Mouse (Mus musculus): ENCODE measurements around the gene Epha3.
A peak's percentile ranks its signal among the peaks of the same experiment; 100 is the strongest.

Epha3 gene

DNA sequence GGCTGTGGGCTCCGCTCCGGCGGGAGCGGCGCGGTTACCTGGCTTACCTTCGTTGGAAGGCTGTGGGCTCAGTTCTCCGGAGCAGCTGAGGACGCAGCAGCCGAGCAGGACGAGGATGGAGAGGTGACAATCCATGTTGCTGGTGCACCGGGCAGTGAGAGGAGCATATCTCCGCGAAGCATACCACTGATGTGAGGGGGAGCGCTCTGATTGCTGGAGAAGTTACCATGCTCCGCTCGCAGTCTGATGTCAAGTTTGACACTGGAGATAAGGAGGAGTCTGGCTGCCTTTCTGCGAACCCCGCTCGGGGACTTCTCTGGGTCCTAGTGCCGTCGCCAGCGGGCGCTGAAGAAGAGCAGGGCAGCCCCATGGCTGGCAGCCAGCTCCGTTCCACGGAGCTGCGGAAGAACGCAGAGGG lies at the start of gene Epha3:
Gene Epha3, minus strand, starts transcription at position 263 of the 418 bp plus-strand sequence.
- no peak for DNase-seq (ENCODE audit: low read depth, low spot score)

DNA sequence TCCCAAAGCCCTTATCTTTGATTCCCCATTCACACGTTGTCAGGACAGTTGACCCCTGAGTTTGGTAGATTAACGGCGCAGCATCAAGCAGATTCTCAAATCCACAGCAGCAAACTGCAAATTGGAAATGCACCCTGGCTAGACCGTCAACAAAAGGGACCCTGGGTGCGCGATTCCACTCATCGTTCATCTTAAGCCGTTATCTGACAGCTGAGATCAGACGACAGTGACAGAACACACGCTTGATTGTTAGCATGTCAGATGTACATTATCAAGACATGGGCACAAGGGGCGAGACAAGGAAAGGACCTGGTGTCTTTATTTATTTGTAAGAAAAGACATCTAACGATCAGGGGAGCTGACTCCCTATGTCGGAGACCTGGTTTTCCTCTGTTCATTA lies 39.5 kb upstream of the Epha3 start:
- DNase-seq (ENCODE audit: low read depth, low spot score), result no peak

DNA sequence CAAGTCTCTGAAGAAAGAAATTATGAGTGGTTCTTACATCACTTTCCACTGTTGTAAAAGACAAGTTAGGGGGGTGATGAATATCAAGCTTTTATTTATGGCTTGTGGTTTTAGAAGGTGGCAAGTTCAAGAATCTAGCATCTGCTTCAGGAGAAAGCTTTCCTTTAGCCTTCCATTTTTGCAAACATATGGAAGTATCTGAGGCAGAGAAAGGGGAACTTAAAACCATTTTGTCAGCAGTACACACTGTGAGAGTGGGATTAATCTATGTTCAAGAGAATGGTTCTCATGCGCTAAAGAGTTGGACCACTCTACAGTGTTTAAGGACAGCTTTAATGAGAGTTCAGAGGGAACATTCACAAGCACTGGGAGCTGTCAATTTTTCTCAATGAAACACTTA lies 17.2 kb upstream of the Epha3 start:
- DNase-seq (ENCODE audit: low read depth, low spot score), result no peak

DNA sequence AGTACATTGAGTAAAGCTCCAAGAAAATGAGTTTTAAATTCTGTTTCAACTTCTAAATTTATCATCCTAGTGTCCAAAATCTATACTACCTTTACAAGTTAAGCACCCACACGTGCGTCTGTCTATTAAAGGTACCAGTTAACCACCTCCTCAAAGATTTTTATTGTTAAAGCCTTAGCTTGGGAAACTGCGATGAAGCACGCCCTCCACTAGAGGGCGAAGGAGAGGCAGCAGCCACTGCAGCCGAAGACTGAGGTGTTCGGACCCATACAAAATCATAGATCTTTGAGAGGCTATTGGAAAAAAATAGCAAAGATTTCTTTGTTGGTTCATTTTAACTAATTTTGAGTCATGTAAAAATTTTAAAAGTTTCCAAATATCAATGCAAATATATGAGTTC lies 8.3 kb upstream of the Epha3 start:
- DNase-seq (ENCODE audit: low read depth, low spot score), result peak; percentile 48

DNA sequence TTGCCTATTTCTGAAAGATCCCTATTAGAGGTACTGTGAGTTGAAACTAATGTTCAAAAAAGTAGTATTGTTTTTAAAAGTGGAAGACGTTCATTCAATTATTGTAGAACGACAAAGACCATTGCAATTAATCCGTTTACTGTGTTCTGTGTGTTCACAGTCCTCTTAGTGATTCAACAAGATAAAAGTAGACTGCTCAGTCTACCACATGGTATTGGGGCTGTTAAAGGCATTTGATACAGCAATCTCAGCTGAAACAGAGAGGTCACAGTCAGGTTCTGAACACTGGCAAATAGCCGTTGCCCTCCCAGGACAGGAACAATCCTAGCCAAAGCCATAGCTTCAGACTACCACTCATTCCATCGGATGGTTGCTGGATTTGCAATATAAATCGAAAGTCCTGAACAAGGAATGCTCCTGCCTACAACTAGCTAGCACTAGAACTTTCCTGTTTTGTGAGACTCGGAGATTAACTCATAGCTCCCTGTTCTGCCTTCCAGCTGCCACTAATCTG lies 545 bp upstream of the Epha3 start:
- DNase-seq (ENCODE audit: low read depth, low spot score), result no peak

DNA sequence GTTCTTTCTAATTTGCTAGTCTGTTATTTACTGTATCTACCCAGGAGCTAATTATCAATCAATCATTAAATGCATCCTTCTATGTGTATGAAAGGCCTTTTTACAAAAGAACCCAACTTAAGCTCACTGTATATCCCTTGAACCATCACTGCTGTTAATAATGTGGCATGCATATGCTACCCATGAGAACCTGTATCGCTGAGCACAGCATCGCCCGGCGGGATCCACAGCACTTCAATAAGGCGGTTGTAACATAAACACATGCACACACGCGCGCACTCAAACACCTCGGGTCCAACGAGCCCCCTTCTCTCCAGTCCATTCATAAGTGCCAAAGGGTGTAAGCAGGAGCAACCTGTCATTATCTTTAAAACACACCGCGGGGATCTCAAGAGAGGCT lies 794 bp downstream of the Epha3 start:
- DNase-seq (ENCODE audit: low read depth, low spot score), result no peak

DNA sequence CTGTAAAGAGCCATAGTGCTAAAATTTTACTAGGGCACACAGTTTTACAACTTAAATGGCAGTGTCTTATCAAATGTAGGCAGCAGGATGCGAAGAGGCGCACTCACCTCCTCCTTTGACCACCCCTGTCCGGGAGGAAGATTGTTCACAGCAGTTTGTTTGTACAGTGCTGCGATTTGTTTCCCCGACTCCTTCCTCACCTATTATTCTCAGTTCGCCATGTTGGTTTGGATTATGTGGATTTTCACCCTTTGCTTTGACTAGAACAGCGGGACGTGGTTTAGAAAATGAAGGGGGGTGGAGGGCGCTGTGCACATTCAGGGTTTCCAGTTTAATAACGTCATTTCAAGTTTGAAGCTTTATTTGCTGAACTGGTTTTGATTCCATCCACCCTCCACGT lies 6.4 kb downstream of the Epha3 start:
- no peak for DNase-seq (ENCODE audit: low read depth, low spot score)

DNA sequence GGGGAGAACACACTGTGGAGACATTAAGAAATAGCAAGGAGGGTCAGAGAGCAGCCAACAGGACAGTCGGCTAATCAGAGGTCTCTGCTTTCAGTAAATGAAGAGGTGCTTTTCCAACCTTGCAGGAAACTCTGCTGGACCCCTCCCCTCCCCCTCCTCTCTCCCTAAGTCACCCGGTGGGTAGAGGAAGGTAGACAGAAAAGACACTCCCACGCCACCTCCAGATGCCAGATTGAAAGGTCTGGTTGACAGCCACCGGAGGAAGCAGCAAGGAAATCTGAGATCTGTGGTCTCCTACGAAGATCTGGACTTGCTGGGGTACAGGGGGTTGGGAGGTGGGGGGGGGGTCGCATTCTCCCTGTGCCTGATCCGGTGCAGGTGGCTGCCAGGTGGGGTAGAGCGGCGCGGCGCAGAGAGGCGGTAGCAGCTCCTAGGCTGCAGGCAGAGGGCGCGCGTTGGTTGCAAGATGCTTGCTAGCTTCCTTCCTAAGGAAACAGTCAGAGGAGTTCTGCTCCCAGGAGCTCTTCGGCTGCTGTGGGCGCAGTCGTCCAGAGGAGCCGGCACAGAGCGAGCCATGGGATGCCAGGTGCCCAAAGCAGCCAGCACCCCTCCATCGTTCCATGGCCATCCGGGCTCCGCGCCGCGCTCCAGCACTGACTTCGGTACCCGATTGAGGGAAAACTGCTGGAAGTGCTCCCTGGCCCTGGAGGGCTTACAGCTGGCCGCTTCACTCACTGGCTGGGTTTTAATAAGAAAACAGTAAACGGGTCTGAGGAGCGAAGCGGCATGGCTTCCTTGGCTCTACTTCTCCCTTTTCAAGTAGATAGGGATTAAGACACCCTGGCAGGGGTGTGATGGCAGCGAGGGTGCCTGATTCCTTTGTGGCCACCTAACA lies 7.1 kb downstream of the Epha3 start:
- no peak for DNase-seq (ENCODE audit: low read depth, low spot score)

DNA sequence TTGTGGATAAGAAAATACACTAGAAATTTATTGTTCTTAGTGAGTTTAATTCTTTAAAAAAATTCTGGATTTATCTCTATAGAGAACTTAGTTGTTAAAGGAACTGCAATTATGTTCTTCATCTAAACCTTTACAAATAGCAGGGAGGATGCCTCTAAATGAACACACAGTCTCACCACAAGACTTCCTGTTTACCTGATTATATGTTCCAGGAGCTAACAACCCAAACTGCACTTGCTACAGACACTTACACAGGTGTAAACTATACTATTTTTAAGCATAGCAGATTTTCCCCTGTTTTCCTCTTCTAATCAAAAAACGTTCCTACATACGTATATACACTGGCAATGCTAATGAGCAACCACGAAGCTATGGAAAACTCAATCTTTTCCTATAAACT lies 13.7 kb downstream of the Epha3 start:
- DNase-seq (ENCODE audit: low read depth, low spot score), result no peak

DNA sequence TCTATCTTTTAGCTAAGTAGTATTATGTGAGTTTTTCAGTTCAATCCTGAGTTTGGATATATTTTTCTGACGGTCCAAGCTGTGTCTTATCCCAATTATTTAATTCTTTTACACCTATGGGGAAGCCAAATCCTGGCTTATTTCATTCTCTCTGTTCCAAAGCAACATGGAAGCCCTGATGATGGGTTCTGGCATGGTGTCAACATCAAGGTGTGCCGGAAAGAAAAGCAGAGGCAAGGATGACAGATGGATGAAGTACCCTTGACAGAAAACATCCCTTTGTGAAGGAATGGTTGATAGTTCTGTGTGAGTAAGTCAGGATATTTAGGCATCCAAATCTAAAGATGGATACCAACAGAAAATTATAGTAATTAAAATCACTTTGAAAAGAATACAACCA lies 21.1 kb downstream of the Epha3 start:
- DNase-seq (ENCODE audit: low read depth, low spot score), result no peak

DNA sequence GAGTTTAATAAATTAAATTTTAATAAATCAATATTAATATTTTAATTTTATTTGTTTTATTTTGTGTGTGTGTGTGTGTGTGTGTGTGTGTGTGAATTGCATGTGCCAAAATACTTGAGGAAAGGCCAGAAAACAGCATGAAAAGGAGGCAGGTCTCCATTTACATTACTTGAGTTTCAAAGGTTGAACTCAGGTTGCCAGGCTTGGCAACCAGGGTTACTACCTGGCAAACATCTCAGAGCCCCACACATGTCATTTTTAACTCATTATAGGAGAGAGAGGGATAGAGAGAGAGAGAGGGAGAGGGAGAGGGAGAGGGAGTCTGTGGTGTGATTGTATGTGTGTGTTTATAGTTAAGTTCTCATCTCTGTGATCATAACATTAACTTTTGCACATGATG lies 26.5 kb downstream of the Epha3 start:
- DNase-seq (ENCODE audit: low read depth, low spot score), result no peak

DNA sequence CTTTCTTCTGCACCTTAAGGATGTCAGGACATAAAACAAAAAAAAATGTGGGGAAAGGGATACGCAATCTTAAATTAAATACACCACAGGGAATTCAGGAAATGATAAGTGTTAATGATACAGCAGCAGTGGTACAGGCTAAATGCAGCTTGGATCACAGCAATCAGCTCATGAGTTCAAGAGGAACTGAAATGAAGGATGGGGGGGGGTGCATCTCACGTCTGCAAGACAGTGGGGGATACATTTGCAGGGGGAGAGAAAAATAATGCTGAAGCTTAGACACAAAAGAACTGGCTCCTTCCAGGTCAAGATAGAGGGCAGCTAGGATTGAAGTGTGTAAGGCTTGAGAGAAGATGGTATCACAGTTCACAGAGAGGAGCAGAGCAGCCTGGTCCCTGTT lies 42.8 kb downstream of the Epha3 start:
- no peak for DNase-seq (ENCODE audit: low read depth, low spot score)

DNA sequence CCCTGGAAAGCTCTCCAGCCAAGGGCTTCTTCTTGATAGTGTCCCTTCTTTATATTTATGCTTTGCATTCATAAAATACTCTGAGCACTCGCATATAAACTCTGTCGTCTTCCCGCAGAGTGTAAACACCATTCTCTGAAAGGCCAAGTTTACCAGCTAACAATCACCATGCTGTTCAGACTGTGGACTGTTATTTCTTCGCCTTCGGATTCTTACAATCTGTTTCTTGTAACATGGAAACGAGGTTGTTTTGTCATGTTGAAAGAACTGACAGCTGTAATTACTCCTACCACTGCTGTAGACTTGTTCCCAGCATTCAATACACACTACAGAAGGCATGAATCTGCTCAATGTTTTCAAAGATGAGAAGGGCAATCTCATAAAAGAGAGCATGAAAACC lies 46.4 kb downstream of the Epha3 start:
- DNase-seq (ENCODE audit: low read depth, low spot score), result no peak

DNA sequence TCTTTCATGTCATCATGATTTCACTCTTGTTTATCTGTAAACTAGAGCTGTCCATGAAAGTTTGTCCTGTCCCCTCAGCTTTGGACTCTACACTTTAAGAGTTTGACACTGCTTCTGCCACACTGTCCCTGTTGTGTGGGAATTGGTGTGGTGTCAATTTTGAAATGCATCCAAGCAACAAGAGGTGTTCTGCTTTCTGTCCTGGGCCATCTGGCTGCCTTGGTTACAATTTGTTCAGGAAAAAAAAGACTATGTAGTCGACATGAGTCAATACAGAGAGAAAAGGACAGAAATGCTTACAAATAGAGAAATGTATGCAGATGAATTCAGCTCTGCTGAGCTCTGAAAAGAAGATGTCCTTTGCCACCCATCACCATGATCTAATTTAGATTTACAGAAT lies 47.3 kb downstream of the Epha3 start:
- no peak for DNase-seq (ENCODE audit: low read depth, low spot score)

DNA sequence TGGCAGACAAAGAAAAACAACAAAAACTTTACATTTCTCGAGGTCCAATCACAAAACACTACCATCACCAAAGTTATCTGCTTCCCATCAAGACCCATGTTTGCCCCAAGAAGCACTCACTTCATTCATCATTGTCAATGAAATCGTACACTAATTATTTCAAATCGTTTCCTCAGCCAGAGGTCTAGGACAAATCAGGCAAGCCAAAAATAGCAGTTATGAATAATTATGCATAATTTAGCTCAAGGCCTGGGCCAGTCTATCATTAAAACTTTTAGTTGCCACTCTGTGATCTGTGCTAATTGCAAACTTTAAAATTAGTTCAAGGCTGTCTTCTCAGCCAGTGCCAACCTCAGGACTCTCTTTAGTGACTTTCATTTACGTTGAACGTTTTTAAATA lies 54.1 kb downstream of the Epha3 start:
- no peak for DNase-seq (ENCODE audit: low read depth, low spot score)

DNA sequence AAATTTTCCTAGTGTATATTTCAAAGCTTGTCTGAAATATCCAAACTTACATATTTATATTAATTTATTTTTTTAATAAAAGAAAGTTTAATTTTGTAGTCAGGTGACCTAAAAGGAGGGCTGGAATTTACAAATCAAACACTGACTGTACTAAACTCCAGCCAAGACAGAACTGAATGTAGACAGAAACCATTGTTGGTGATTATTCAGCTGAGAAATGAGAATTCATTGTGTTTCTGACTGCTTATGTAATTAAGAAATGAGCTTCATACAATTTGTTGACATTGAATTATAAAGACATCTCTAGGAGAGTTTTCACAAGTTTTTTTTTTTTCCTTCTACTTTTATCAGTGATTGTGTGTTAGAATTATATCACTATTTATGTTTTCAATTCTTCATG lies 55.0 kb downstream of the Epha3 start:
- DNase-seq (ENCODE audit: low read depth, low spot score), result no peak

DNA sequence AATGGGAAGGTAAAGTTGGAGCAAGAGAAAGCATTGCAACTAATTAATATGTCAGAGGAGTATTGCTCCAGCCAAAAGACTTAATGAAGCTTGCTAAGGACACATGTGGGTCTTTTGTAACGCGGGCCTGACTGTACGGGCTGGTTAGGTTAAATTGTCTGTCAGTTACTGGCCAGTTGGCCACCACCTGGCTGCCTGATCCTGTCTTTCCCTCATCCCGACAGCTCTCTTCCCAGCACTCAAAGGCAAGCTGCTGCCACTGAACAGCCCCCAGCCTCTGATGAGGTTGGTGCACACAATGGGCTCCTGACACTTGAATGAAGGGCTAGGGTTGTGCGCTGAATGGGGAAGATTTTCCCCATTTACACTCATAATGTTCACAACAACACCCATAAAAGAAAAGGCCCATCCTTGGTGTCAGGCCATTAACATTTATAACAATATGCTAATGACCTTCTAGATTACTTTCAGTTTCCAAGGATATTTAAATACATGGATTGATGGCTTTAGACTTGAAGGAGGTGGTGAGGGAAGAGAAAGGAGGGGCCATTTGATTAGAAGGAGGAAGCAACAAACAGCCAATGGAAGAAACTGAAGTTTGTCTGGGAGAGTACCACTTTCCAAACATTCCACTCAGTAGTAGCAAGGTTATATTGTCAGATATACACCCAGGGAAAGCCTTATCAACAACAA lies 57.4 kb downstream of the Epha3 start:
- DNase-seq (ENCODE audit: low read depth, low spot score), result no peak

DNA sequence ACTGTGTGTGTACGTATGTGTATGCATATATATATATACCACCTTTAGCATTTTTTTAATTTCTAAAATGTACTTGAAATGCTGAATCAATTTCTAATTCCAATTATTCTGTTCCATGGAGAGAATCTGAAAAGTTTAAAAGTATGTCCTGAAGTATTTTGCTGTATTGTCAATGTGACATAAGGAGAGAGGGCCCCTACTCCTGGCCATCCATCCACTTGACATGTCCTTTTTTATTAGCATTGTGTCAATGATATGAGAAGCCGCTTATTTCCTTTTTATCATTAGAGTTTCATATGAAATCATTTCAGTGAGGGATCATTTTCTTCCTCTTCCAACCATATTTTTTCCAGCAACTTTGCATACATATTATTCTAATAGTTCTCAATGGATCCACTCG lies 58.0 kb downstream of the Epha3 start:
- DNase-seq (ENCODE audit: low read depth, low spot score), result no peak

DNA sequence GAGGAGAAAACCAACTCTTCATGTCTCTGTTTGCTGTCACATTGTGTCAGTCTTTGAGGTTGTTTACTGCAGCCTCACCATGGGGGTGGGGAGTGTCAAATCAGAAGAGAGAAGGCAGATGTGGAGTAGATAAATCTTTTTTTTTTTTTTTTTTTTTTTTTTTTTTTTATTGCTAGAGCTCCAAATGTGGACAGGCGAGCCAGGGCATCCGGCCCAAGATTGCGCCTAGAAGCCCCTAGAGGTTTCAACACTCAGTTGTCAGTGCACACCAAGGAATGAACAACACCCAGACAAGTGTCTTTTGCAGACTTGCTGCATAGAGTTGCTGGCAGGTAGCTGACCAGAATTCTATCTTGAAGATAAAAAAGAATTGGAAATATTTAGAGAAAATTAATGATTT lies 62.5 kb downstream of the Epha3 start:
- no peak for DNase-seq (ENCODE audit: low read depth, low spot score)

DNA sequence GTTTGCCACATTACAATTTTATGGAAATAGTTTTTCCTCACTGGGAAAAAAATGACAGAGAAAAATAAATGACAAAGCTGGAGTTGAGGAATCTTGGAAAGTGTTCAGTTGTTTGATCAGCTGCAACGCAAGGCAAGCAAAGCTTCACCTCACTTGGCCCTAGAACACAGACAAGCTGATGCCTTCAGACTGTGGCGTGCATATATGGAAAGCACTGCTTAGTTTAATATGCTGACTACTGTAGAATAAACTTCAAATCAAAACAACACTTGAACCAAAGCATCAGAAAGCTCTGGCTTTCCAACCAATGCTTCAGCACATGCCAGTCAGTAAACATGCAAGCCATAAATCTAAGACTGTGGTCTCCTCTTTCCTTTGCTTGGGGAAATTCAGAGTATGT lies 65.6 kb downstream of the Epha3 start:
- DNase-seq (ENCODE audit: low read depth, low spot score), result no peak

DNA sequence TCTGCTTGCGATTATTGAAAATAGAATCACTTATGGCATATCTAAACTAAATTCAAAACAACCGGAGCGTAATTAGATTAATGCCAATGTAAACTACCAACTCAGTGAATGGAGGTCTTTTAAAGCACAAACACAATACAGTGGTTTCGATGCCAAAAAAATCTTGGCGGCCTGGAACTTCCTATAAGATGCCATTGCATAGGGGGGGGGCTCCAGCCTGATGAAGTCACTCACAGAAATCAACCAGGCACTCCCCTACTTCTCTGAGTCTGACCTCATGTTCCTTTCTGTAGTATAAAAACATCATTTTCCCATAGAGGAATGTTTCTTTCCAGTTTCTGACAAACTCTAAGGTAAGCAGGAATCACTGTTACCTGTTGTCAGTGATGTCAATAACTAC lies 69.7 kb downstream of the Epha3 start:
- DNase-seq (ENCODE audit: low read depth, low spot score), result no peak

DNA sequence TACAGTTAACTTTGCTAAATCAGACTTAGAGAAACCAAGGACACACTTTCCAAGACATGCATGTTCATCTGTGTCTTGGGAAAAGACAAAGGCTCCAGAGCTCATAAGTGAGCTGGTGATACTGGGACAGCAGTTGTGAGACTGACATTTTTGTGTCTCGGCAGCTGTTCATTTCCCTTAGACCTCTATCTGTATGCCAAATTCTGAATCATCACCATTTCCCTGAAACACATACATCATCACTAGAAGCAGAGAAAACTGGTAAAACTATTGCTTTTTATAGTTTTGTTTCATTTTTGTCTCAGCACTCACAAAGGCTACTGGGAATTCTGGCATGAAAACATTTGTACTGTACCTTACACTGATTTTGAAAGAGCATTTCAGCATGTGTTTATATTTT lies 70.2 kb downstream of the Epha3 start:
- DNase-seq (ENCODE audit: low read depth, low spot score), result peak; percentile 2

DNA sequence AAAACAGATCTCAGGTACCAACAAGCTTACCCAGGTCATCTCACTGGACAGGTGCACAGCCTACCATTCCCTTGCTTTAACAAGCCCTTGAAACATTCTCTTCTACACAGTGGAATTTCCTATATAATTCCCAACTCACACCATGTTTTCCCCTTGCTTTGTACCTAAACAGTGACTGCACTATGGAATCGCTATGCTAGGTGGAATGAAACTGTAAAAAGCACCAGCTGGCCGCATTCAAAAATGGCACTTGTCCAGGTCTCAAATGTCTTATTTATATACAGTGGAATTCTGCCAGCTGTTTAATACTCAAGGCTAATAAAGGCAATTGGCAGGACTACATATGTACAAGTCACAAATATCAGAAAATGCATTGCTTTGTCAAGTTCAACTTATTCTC lies 71.9 kb downstream of the Epha3 start:
- DNase-seq (ENCODE audit: low read depth, low spot score), result no peak
